Mouse (Mus musculus): Measurements from ENCODE around the gene Ttc7b. TPM values are rescaled to one million over a fixed set of nuclear protein-coding genes. Genes with fewer than 3 reads are reported as not detected.
A peak's percentile ranks its signal among the peaks of the same experiment; 100 is the strongest.

Gene Ttc7b
- polyA plus RNA-seq, 2 experiments, result 1.3 to 3.5 TPM

DNA sequence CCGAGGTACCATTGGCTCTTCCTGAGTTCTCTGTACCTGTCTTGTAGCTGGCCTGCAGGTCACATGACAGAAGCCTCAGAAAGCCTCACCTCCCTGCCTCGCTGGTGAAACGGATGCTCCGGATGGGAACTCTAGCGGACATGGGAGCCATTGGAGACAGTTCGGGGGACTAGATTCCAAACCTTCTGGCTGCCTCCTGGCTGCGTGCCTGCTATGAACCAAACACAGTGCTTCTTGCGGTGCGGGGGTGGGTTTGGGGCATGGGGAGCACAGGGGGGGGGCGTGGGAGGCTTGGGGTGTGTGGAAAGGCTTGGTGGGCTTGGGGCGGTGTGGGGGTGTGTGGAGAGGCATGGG, 230.5 kb downstream of the Ttc7b start:
- Histone ChIP-seq H3K4me1 (replicated peaks; ENCODE audit: control insufficient read depth in 2 of 2, insufficient read depth in 2 of 2, low read length in 1 of 2) (peaks cover 0 to 2% of the 10 kb centered on the region in 2 experiments; a peak in 1 of 4 replicates), H3K27me3 (ENCODE audit: control insufficient read depth, insufficient read depth, low read length) (no peaks in the 10 kb centered on the region), H3K4me2 (ENCODE audit: low read depth) (no peak overlapping the region), H3K9ac (replicated peaks) (no peak overlapping the region), H3K36me3 (replicated peaks; ENCODE audit: control insufficient read depth, insufficient read depth, low read depth) (no peaks in the 10 kb centered on the region), H3K9me3 (ENCODE audit: control insufficient read depth, low read length) (no peaks in the 10 kb centered on the region), H3K4me3 (ENCODE audit: insufficient read depth in 1 of 2, low read depth in 2 of 2, low read length in 2 of 2) (no peak overlapping the region), H3K27ac (no peak overlapping the region)
- TF ChIP-seq CTCF (IDR thresholded peaks at IDR 0.05; ENCODE audit: low read depth) (no peak), EP300 (IDR thresholded peaks at IDR 0.05; ENCODE audit: low read depth) (no peak)
- DNase-seq (ENCODE audit: low read depth in 3 of 3, low spot score in 3 of 3), result no peak
- no peak for ATAC-seq (ENCODE audit: insufficient read depth)
- WGBS (ENCODE audit: insufficient replicate concordance), result 68% methylated on average over 11 of the region's 11 CpGs

GRCm38 (mm10) chr12:100289267-100290177, 231.1 kb downstream of the Ttc7b start:
- H3K9me3 ChIP-seq (ENCODE audit: control insufficient read depth, low read length), result no peaks in the 10 kb centered on the region
- no peak for TF ChIP-seq CTCF (IDR thresholded peaks at IDR 0.05; ENCODE audit: low read depth)
- no peak for TF ChIP-seq EP300 (IDR thresholded peaks at IDR 0.05; ENCODE audit: low read depth)
- no peaks in the 10 kb centered on the region for H3K36me3 ChIP-seq (replicated peaks; ENCODE audit: control insufficient read depth, insufficient read depth, low read depth)
- H3K4me2 ChIP-seq (ENCODE audit: low read depth), result no peak overlapping the region
- H3K4me1 ChIP-seq (replicated peaks; ENCODE audit: control insufficient read depth in 2 of 2, insufficient read depth in 2 of 2, low read length in 1 of 2), result peaks cover 0 to 2% of the 10 kb centered on the region in 2 experiments; a peak in 1 of 4 replicates
- DNase-seq (ENCODE audit: low read depth in 3 of 3, low spot score in 3 of 3) (no peak), ATAC-seq (ENCODE audit: insufficient read depth) (peak; percentile 24; the same call in 1 of the 2 replicates)
- WGBS (ENCODE audit: insufficient replicate concordance), result 50% methylated on average over 8 of the region's 8 CpGs
- H3K27me3 ChIP-seq (ENCODE audit: control insufficient read depth, insufficient read depth, low read length), result no peaks in the 10 kb centered on the region
- no peak overlapping the region for H3K9ac ChIP-seq (replicated peaks)
- no peak overlapping the region for H3K27ac ChIP-seq
- no peak overlapping the region for H3K4me3 ChIP-seq (ENCODE audit: insufficient read depth in 1 of 2, low read depth in 2 of 2, low read length in 2 of 2)

GRCm38 (mm10) chr12:100288018-100288417, 232.6 kb downstream of the Ttc7b start:
- Histone ChIP-seq H3K9ac (replicated peaks) (no peak overlapping the region), H3K9me3 (ENCODE audit: control insufficient read depth, low read length) (no peaks in the 10 kb centered on the region), H3K4me3 (ENCODE audit: insufficient read depth in 1 of 2, low read depth in 2 of 2, low read length in 2 of 2) (no peak overlapping the region), H3K4me2 (ENCODE audit: low read depth) (no peak overlapping the region), H3K36me3 (replicated peaks; ENCODE audit: control insufficient read depth, insufficient read depth, low read depth) (no peaks in the 10 kb centered on the region), H3K27me3 (ENCODE audit: control insufficient read depth, insufficient read depth, low read length) (no peaks in the 10 kb centered on the region), H3K27ac (no peak overlapping the region), H3K4me1 (replicated peaks; ENCODE audit: control insufficient read depth in 2 of 2, insufficient read depth in 2 of 2, low read length in 1 of 2) (peaks cover 0 to 2% of the 10 kb centered on the region in 2 experiments; a peak in 1 of 4 replicates)
- 50% methylated on average over 5 of the region's 5 CpGs for WGBS (ENCODE audit: insufficient replicate concordance)
- TF ChIP-seq EP300 (IDR thresholded peaks at IDR 0.05; ENCODE audit: low read depth) (no peak), CTCF (IDR thresholded peaks at IDR 0.05; ENCODE audit: low read depth) (no peak)
- DNase-seq (ENCODE audit: low read depth in 3 of 3, low spot score in 3 of 3), result no peak
- ATAC-seq (ENCODE audit: insufficient read depth), result no peak

DNA sequence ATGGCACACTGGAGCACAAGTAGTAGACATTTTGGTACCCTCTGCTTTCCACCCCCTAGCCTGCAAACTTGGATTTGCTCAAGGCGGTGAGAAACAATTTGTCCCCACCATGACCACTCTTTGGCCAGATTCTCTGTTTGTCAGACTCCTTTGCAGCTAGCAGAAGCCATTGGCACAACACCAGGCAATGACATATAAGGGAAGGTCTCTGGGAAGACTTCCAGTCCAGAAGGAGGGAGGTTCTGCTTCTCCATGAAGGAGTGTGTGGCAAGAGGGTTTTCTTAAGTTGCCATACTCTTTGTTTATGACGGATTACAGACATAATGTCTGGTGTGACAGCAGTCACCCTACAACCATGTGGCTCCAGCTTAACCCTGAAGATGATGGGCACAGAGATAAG, 233.1 kb downstream of the Ttc7b start:
- H3K9me3 ChIP-seq (ENCODE audit: control insufficient read depth, low read length), result no peaks in the 10 kb centered on the region
- ATAC-seq (ENCODE audit: insufficient read depth) (no peak), DNase-seq (ENCODE audit: low read depth in 3 of 3, low spot score in 3 of 3) (no peak)
- H3K9ac ChIP-seq (replicated peaks), result no peak overlapping the region
- 70% methylated on average over 2 of the region's 2 CpGs for WGBS (ENCODE audit: insufficient replicate concordance)
- H3K4me2 ChIP-seq (ENCODE audit: low read depth), result no peak overlapping the region
- H3K4me3 ChIP-seq (ENCODE audit: insufficient read depth in 1 of 2, low read depth in 2 of 2, low read length in 2 of 2), result no peak overlapping the region
- no peaks in the 10 kb centered on the region for H3K27me3 ChIP-seq (ENCODE audit: control insufficient read depth, insufficient read depth, low read length)
- no peaks in the 10 kb centered on the region for H3K36me3 ChIP-seq (replicated peaks; ENCODE audit: control insufficient read depth, insufficient read depth, low read depth)
- peaks cover 0 to 7% of the 10 kb centered on the region in 2 experiments; a peak in 1 of 4 replicates for H3K4me1 ChIP-seq (replicated peaks; ENCODE audit: control insufficient read depth in 2 of 2, insufficient read depth in 2 of 2, low read length in 1 of 2)
- no peak overlapping the region for H3K27ac ChIP-seq
- no peak for TF ChIP-seq EP300 (IDR thresholded peaks at IDR 0.05; ENCODE audit: low read depth)
- no peak for TF ChIP-seq CTCF (IDR thresholded peaks at IDR 0.05; ENCODE audit: low read depth)

- Histone ChIP-seq H3K9ac (replicated peaks) (no peak overlapping the region), H3K27ac (no peak overlapping the region), H3K27me3 (ENCODE audit: control insufficient read depth, insufficient read depth, low read length) (no peaks in the 10 kb centered on the region), H3K4me3 (ENCODE audit: insufficient read depth in 1 of 2, low read depth in 2 of 2, low read length in 2 of 2) (no peak overlapping the region), H3K36me3 (replicated peaks; ENCODE audit: control insufficient read depth, insufficient read depth, low read depth) (no peaks in the 10 kb centered on the region), H3K9me3 (ENCODE audit: control insufficient read depth, low read length) (no peaks in the 10 kb centered on the region), H3K4me1 (replicated peaks; ENCODE audit: control insufficient read depth in 2 of 2, insufficient read depth in 2 of 2, low read length in 1 of 2) (peaks cover 0 to 17% of the 10 kb centered on the region in 2 experiments; a peak in 2 of 4 replicates), H3K4me2 (ENCODE audit: low read depth) (no peak overlapping the region)
- DNase-seq (ENCODE audit: low read depth in 3 of 3, low spot score in 3 of 3) (no peak), ATAC-seq (ENCODE audit: insufficient read depth) (no peak)
- WGBS (ENCODE audit: insufficient replicate concordance), result 42% methylated on average over 1 of the region's 1 CpGs
- TF ChIP-seq EP300 (IDR thresholded peaks at IDR 0.05; ENCODE audit: low read depth), result no peak
- TF ChIP-seq CTCF (IDR thresholded peaks at IDR 0.05; ENCODE audit: low read depth), result no peak
These were observed 237.3 kb downstream of the Ttc7b start for GRCm38 (mm10) chr12:100283283-100283682.

Measured in liver, embryonic 14.5 days (tissue).